Mouse (Mus musculus) cerebellum, adult 18-20 months (tissue): Measurements from ENCODE around the gene Snx29.

Source experiments
- DNase-seq, 2 experiments: peaks; one replicate each; pipeline ENCODE4 v3.0.0; 2021

The Snx29 gene

GRCm38 (mm10) chr16:11645668-11646067, 323.0 kb downstream of the Snx29 start:
- no peak for DNase-seq

GRCm38 (mm10) chr16:11646745-11647289, 324.1 kb downstream of the Snx29 start:
- DNase-seq, result no peak

- DNase-seq, result no peak
Observed at GRCm38 (mm10) chr16:11648169-11648688, 325.5 kb downstream of the Snx29 start.

GRCm38 (mm10) chr16:11652686-11653366, 330.1 kb downstream of the Snx29 start:
- no peak for DNase-seq

- no peak for DNase-seq
Observed at GRCm38 (mm10) chr16:11655893-11656292, 333.2 kb downstream of the Snx29 start.

- no peak for DNase-seq
Observed at GRCm38 (mm10) chr16:11657111-11657510, 334.4 kb downstream of the Snx29 start.

GRCm38 (mm10) chr16:11659111-11659720, 336.5 kb downstream of the Snx29 start:
- DNase-seq, result no peak

- DNase-seq, result no peak
Observed at GRCm38 (mm10) chr16:11664896-11665705, 342.4 kb downstream of the Snx29 start.

GRCm38 (mm10) chr16:11665869-11666268, 343.2 kb downstream of the Snx29 start:
- DNase-seq, result no peak

GRCm38 (mm10) chr16:11668375-11668774, 345.7 kb downstream of the Snx29 start:
- DNase-seq, result no peak

- no peak for DNase-seq
Observed at GRCm38 (mm10) chr16:11668878-11669277, 346.2 kb downstream of the Snx29 start.

GRCm38 (mm10) chr16:11670251-11670970, 347.7 kb downstream of the Snx29 start:
- DNase-seq, result peak; percentile 64 to 70

GRCm38 (mm10) chr16:11670971-11671310, 348.2 kb downstream of the Snx29 start:
- peak in 1 of 2 experiments; percentile 68 for DNase-seq

- DNase-seq, result no peak
Observed at GRCm38 (mm10) chr16:11676006-11676405, 353.3 kb downstream of the Snx29 start.

GRCm38 (mm10) chr16:11685264-11685663, 362.6 kb downstream of the Snx29 start:
- DNase-seq, result no peak

GRCm38 (mm10) chr16:11685735-11686340, 363.1 kb downstream of the Snx29 start:
- DNase-seq, result no peak

GRCm38 (mm10) chr16:11687836-11688235, 365.1 kb downstream of the Snx29 start:
- DNase-seq, result no peak

- DNase-seq, result no peak
Observed at GRCm38 (mm10) chr16:11688281-11689005, 365.7 kb downstream of the Snx29 start.

- peak; percentile 14 to 20 for DNase-seq
Observed at GRCm38 (mm10) chr16:11690097-11690496, 367.4 kb downstream of the Snx29 start.

GRCm38 (mm10) chr16:11690756-11691155, 368.0 kb downstream of the Snx29 start:
- no peak for DNase-seq

GRCm38 (mm10) chr16:11691487-11692200, 368.9 kb downstream of the Snx29 start:
- DNase-seq, result peak; percentile 33 to 36
